In the genomic region with DNA sequence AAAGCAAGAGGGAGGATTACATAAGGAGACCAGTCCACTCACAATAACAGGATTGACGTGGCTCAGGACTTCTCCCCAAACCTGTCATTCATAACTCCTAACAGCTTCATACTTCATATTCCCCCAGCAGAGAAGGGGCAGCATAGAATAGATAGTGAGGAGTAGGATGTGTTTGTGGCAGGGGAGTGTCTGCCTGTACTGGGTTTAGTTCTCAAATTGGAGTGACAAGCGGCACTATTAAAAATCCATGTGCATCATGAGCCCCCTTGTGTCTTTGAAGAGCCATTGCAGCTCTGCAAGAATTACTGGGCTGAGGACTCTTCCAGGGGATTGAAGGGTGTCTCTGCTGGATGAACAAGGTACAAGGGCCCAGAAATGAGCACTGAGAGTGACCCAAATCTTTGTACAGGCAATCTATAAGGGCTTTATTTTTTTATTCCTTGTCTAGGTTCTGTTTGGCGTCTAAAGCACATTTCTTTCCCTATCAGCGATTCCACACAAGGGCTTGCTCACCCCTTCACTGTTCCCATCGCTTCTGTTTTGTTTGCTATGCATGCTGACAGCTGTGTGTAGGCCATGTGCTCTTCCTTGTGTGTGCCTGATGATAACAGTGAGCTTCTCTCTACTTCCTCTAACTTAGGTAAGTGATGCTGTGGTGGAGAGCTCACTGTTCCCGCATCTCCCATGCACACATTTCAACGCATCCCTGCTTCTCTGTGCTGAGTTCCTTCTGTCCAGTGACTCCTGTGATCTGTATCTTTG, we compare ENCODE assay signal across 8 mouse cellular contexts.
DNase-seq lines count a peak whose midpoint lies in the region; ATAC-seq and TF ChIP-seq lines count a peak whose summit lies in the region.

No protein-coding gene starts in this region.

- H3K27me3 ChIP-seq in embryonic facial prominence, embryonic 14.5 days (replicated peaks; ENCODE audit: control insufficient read depth, insufficient read depth, low read length), result no peaks in the 10 kb centered on the region
- no peaks in the 10 kb centered on the region for H3K27me3 ChIP-seq in midbrain, embryonic 11.5 days (ENCODE audit: control insufficient read depth, insufficient read depth, low read length)

- peak; percentile 78 for TF ChIP-seq CTCF in left cerebral cortex, adult 2 months (IDR thresholded peaks at IDR 0.05)

- no peaks in the 10 kb centered on the region for H3K9me3 ChIP-seq in embryonic facial prominence, embryonic 14.5 days (ENCODE audit: control insufficient read depth, low read length)
- no peaks in the 10 kb centered on the region for H3K9me3 ChIP-seq in midbrain, embryonic 11.5 days (ENCODE audit: control insufficient read depth, low read length)

- ATAC-seq in embryonic facial prominence, embryonic 14.5 days (ENCODE audit: low read depth), result no peak
- ATAC-seq in midbrain, embryonic 11.5 days (ENCODE audit: low FRiP score), result peak; percentile 62; the same call in 1 of the 2 replicates
- no peak for ATAC-seq in inflammation-experienced regulatory T-cells, adult 6 months

- no peaks in the 10 kb centered on the region for H3K4me1 ChIP-seq in embryonic facial prominence, embryonic 14.5 days (ENCODE audit: control insufficient read depth, insufficient read depth, low read length)
- no peaks in the 10 kb centered on the region for H3K4me1 ChIP-seq in midbrain, embryonic 11.5 days (ENCODE audit: control insufficient read depth, insufficient read depth, low read length)

- DNase-seq in left cerebral cortex, adult 2 months (ENCODE audit: extremely low spot score in 1 of 2, low spot score in 2 of 2), result peak in 1 of 2 experiments; percentile 30
- no peak for DNase-seq in left cerebral cortex, adult 18-20 months (ENCODE audit: low spot score in 2 of 2)
- peak; percentile 82 for DNase-seq in brain, adult 2 months (ENCODE audit: low read depth, low spot score)
- peak; percentile 35 for DNase-seq in embryonic facial prominence, embryonic 14.5 days (ENCODE audit: low spot score)
- DNase-seq in midbrain, embryonic 11.5 days (ENCODE audit: low spot score, missing footprints), result peak; percentile 83
- DNase-seq in urinary bladder, postnatal 36 days (ENCODE audit: low spot score in 2 of 2), result no peak
- no peak for DNase-seq in spleen, postnatal 10 days (ENCODE audit: low spot score in 2 of 2)

- no peaks in the 10 kb centered on the region for H3K36me3 ChIP-seq in embryonic facial prominence, embryonic 14.5 days (ENCODE audit: control insufficient read depth, insufficient read depth, low read length)
- no peaks in the 10 kb centered on the region for H3K36me3 ChIP-seq in midbrain, embryonic 11.5 days (ENCODE audit: control insufficient read depth, insufficient read depth, low read length)

- intact Hi-C loops in left cerebral cortex, adult 2 months (cut with DNase I), result loop anchor here (1.0 to 5.0 kb wide), 3 partner anchors 51 to 838 kb away; partner anchors contain the start of gene Opcml

- WGBS in embryonic facial prominence, embryonic 14.5 days, result 62% methylated on average over 7 of the region's 7 CpGs
- 59% methylated on average over 7 of the region's 7 CpGs for WGBS in midbrain, embryonic 11.5 days

- no peak overlapping the region for H3K4me2 ChIP-seq in embryonic facial prominence, embryonic 14.5 days (ENCODE audit: low read depth, low read length)
- no peak overlapping the region for H3K4me2 ChIP-seq in midbrain, embryonic 11.5 days

- no peak overlapping the region for H3K9ac ChIP-seq in embryonic facial prominence, embryonic 14.5 days (ENCODE audit: low read depth, low read length)
- no peak overlapping the region for H3K9ac ChIP-seq in midbrain, embryonic 11.5 days (ENCODE audit: low read length)

- H3K4me3 ChIP-seq in left cerebral cortex, adult 2 months, result no peak overlapping the region
- no peak overlapping the region for H3K4me3 ChIP-seq in embryonic facial prominence, embryonic 14.5 days (ENCODE audit: low read depth, low read length)
- no peak overlapping the region for H3K4me3 ChIP-seq in midbrain, embryonic 11.5 days (ENCODE audit: low read depth, low read length)

- H3K27ac ChIP-seq in left cerebral cortex, adult 2 months, result peak overlapping the region; percentile 59; the same call in 1 of the 2 replicates
- no peak overlapping the region for H3K27ac ChIP-seq in embryonic facial prominence, embryonic 14.5 days (replicated peaks; ENCODE audit: low read depth, low read length)
- H3K27ac ChIP-seq in midbrain, embryonic 11.5 days (ENCODE audit: low read depth, low read length), result no peak overlapping the region

Comparison
In these comparisons a context has a peak if more than half of its experiments do, and no peak if none do; other contexts are left out.
1. DNase-seq: peak in brain, adult 2 months (single experiment), embryonic facial prominence, embryonic 14.5 days (single experiment) and midbrain, embryonic 11.5 days (single experiment); none in left cerebral cortex, adult 18-20 months (0 of 2), urinary bladder, postnatal 36 days (0 of 2) and spleen, postnatal 10 days (0 of 2).